Mouse (Mus musculus): ENCODE measurements at regions not wholly inside any gene's neighbourhood (a gene's known extent, or its start where the extent isn't known, plus 50 kb on each side); places are given as distances from the start of the nearest gene placed in this dataset.
A peak's percentile ranks its signal among the peaks of the same experiment; 100 is the strongest.
"Not testable (repeated sequence)": the region's sequence is repeated elsewhere in the genome, so short reads cannot be mapped to it uniquely, and the experiment has no call there.

DNA sequence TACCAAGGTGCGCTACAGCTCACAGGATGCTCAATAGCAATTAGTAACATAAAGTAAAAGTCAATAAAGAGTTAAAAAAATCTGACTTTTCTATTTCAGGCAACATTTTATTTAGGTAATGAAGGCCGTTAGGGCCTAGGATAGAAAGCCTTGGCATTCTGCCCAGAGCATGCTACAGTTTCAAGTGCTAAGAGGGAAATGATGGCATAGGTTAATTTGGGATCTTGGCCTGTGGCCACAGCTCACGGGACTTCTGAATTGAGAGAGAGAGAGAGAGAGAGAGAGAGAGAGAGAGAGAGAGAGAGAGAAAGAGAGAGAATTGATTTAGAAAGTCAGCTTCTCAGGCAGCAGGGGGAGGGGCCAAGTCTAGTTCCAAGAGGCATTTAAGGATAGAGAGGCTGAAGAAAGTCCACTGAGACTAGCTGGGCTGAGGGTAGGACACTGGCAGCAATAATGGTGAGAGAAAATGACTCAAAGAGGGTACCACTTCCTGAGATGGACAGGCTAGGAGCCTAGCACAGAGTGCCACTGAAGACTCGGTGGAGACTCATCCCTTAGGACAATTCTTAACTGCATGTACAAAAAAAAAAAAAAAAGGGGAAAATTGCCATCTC lies 52.6 kb upstream of the Klf14 start:
- DNase-seq (ENCODE audit: low spot score in 2 of 2): no peak

DNA sequence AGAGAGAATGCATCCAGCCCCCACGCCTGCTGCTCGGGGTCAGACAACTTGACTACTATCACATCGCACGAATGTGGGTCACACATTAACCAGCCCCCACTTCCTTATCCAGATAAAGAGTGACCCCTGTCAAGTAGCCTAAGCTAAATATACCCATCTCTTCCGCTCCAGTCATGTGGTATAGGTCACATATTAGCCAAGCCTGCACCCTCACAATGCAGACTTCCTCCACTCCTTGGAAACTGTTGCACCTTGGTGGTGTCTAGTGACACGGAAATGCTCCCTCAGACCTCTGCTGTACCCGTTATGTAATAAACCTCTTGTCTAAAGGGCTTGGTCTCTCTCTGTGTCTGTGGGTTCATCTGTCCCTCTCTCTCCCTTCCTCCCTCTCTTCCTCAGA lies 57.7 kb upstream of the Klf14 start:
- DNase-seq (ENCODE audit: low spot score in 2 of 2): no peak

DNA sequence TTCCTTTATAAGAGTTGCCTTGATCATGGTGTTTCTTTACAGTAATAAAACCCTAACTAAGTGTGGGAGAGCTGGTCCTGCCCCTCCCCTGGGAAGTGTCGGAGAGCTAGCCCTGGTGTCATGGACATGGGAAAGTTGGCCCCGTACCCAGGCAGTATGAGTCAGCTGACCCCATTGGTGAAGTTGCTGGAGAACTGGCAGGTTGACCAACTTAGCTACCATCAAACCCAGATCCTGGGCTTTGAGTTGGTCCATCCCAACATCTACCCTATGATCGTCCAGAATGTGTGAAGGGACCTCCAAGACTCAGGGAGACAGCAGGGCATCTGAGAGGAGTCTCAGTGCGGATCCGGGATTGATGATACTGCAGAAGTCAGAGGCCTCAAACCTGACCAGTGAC lies 62.9 kb upstream of the Klf14 start:
- no peak for DNase-seq (ENCODE audit: low spot score in 2 of 2)

DNA sequence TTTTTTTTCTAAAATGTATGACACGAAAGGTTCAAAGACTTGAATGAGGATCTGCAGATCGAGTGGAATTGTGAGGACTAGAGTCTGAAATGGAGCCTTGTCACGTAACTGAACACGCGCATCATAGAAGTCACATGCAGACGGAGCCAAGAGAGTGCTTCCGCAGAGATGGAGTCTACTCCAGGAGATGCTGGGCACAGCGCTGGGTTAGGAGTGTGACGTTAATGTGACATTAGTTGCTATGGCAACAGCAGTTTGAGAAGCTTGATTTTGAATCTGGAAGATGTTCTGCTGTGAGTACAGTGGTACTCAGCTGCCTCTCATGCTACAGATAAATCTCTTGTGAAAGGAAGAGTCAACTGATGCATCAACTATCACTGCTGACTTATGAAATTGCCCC lies 70.9 kb upstream of the Klf14 start:
- DNase-seq (ENCODE audit: low spot score in 2 of 2): no peak

DNA sequence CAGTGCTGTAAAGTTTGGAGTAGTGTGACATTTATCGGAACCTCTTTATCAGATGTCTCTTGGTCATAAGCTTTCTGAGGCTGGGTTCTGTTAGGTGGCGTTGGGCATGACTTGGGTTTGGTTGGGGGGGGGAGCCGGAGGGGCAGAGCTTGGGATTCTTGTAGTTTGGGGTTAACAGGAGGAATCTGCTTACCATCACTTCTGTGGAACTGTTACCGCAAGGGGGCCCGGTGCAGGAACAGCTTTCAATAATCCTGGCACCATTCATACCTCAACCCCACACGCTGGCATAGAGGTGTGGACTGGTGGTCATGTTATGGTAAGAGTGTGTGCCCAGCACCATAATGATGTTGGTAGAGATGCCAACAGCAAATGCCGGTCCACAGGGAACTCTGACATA lies 72.1 kb upstream of the Klf14 start:
- no peak for DNase-seq (ENCODE audit: low spot score in 2 of 2)

DNA sequence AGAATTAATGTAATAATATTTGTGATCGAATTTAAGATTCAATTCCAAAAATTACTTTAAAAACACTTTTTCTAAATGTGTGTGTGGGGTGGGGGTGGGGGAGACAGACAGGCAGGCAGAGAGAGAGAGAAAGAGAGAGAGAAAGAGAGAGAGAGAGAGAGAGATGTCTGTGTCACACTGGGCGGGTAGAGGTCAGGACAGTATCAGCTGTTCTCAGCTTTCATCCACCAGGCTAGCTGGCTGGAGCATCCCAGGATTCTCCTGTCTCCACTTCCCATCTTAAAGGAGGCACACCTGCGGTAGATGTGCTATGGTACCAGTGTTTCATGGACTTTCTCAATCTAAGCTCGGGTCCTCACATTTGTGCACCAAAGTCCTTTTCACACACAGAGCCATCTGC lies 73.3 kb upstream of the Klf14 start:
- no peak for DNase-seq (ENCODE audit: low spot score in 2 of 2)

DNA sequence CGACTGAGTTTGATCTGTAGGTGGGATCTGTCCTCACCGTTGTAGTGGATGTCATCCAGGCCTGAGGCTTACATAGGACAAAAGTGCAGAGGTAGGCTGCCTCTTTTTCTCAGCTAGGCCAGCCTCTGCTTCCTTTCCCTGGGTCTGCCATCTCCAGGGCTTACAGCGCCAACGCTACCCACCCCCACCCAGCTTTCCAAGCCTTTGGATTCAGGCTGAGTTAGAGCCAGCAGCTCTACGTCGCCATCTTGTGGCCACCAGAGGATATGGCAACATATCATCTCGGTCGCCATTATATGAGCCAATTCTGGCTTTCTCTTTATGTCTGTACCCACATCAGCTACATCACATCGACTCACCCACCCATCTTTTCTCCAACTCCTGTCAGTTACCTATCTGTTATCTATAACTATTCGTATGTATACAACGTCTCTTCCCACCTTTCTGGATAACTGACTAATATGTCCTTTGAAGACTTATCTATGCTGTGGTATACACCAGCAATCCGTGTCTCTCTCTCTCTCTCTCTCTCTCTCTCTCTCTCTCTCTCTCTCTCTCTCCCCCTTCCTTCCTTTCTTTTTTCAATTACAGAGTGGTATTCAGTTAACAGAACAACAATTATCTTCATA lies 74.2 kb upstream of the Klf14 start:
- peak in 1 of 2 experiments; percentile 27 for DNase-seq (ENCODE audit: low spot score in 2 of 2)

DNA sequence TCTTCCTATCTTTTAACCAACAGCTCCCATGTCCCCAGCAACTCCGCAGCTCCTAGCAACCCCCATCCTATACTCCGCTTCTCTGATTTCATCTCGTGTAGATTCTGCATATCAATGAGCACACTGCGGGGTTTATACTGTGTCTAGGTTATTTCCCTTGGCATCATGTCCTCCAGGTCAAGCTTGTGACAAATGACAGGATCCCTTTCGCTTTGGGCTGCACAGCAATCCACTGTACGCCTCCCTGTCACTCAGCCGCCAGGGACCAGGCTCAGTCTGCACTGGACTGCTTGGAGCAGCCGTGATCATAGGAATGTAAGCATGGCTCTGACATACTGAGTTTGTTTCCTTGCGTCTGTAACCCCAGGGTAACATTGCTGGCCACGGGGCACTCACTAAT lies 75.9 kb upstream of the Klf14 start:
- DNase-seq (ENCODE audit: low spot score in 2 of 2): no peak

DNA sequence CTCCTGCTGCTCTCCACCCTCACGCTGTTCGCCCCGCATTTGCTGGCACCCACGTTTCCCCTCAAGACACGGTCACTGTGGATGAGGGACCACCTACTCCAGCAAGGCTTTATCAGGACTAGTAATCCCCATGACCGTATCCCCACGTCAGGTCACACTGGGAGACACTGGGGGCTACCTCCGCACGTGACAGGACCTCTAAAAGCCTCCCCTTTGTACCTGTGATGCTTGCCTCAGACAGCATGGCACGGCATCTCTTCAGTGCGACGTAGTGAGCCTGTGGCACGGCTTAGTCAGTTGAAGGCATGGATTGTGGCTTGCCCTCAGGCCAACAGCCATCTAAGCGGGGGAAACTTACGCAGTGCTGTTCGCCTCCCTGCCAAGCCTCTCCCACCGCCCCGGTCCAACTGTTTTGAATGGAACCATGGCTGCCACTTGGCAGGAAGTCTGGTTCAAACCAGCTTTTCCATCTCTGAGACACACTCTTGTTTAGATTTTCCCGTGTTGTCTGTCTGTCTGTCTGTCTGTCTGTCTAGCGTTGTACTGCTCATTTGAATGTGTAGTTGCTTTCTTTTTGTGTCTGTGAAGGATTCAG lies 79.0 kb upstream of the Klf14 start:
- no peak for DNase-seq (ENCODE audit: low spot score in 2 of 2)

DNA sequence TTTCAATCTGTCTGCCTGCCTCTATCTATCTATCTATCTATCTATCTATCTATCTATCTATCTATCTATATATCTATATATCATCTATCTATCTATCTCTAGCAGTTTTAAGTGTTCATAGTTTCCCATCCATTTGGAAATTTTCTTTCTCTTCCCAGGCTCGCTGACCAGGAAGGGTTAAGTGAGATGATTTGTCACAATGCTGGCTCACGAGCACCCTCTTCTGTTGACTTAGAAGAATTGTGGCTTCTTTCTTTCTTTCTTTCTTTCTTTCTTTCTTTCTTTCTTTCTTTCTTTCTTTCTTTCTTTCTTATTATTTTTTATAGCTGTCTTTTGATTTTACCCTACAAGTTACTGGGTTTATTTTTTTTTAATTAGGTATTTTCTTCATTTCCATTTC lies 79.6 kb upstream of the Klf14 start:
- not testable (repeated sequence) for DNase-seq (ENCODE audit: low spot score in 2 of 2)

DNA sequence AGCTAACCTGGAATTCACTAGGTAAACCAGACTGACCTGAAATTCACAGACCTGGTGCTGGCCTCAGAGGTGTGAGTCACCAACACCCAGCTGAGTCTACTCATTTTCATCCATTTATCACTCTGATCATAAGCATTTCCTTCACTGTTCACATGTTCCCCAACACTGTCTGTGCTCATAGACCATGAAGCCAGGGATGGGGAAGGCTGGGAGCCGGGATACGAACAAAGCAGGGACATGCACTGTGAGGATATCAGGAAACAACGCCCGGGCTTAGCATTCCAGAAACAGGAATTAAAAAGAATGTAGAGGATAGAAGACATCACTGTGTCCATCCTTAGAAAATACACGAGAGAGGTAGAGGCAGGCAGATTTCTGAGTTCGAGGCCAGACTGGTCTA lies 80.6 kb upstream of the Klf14 start:
- no peak for DNase-seq (ENCODE audit: low spot score in 2 of 2)

DNA sequence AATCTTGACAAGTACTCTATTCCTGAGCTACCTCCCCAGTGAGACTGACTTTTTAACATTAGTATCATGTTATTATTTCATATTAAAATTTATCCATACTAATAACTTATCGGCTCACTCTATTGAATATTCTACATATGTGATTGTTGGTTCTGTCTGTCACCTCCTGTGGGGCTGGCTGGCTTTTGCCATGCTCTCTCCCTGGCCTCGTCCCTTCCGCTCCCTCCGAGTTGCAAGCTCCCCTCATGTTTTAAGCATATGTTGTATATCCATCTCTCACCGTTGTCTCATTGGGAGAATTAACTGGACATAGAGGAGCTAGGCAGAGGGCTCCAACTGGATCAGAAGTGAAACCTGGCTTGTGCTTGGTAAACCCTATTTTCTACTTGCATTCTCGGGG lies 81.9 kb upstream of the Klf14 start:
- DNase-seq (ENCODE audit: low spot score in 2 of 2): no peak

DNA sequence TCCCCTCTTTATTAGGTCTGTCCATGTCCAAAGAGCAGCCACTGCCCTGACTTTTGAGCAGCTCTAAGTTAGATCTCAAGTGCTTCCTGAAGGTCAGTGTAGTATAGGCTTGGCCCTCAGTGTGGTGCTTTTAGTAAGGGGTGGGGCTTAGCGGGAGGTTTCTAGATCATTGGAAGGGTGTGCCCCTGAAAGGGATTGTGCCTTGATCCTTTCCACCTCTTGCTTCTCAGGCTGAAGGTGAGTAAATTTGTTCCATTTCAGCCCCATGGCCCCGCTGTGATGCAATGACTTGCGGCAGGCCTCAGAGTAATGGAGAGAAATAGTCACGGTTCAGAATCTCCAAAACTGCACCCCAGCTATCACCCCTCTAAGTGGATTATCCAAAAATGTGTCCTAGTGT lies 84.5 kb upstream of the Klf14 start:
- no peak for DNase-seq (ENCODE audit: low spot score in 2 of 2)

DNA sequence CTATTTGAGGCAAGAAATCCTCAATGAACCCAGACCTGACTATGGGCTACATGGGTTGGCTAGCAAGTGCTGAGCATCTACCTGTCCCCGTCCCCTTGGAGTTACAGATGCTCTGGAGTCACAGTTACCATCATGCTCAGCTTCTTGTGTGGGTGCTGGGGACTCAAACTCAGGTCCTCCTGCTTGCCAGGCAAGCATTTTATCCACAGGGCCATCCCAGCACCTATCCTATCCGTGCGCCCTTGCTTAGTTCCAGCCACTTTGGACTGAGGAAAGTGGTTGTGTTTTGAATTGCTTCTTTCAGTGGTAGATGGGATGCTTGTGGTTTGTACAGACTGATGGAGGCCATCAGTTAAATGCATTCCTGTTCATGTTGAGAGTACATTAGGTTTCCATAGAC lies 85.0 kb upstream of the Klf14 start:
- no peak for DNase-seq (ENCODE audit: low spot score in 2 of 2)

DNA sequence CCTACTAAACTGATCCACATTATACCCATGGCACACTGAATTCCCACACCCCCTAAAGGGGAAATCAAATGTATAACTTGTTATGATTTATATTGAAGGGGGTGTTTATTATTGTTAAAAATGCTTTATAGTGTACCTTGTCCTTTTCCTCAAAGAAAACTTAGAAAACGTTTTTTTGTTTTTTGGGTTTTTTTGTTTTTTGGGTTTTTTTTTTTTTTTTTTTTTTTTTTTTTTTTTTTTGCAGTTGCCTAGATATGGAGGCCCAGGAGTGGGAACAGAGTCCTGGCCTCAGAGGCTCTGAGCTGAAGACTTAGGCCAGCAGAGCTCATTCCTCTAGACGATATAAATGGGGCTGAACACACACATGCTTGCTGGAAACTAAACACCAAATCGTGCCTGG lies 87.3 kb upstream of the Klf14 start:
- no peak for DNase-seq (ENCODE audit: low spot score in 2 of 2)

DNA sequence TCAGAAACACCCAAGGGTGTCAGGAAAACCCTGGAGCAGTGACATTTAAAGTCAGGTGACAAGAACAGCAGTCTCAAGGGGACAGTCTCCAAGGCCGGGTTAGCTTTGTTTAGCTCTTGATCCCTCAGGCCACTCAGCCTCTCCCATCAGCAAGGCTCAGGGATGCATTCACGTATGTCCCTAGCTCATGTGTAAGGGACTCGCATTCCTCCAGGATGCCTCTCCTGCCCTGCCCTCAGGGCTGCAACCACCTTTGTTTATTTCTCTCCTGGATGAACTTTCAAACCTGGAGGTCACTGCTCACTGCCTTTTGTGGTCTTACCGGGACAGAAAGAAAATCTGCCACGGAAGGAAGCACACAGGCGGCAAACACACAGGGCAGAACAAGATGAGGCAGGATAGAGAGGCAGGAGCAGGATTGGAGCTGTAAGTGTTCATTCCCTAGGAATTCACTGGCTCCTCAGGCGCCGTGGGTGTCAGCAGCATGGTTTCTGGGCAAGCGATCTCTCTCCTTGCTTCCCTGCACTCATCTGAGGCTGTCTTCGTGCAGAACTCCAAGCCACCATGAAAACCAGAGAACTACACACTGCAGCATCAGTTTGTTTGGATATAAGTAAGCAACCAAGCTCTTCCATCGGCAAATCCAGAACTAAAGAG lies 90.2 kb upstream of the Klf14 start:
- no peak for DNase-seq (ENCODE audit: low spot score in 2 of 2)

DNA sequence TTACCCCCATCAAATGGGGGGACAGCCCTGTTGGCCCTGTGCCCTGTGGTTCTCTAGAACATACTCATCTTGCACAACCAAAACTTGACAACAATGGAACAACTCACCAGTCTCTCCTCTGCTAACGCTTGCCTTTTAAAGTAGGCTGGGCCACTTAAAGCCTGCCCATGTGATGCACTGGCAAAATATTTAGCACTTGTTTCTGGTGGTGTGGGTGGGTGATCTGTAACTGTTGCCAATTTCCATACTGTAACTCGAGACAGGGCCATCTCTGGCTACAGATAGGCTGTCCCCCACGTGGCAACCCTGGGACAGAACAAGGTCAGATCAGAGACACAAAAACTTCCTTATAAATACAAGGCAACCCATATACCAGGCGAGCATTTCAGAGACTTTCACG lies 92.0 kb upstream of the Klf14 start:
- no peak for DNase-seq (ENCODE audit: low spot score in 2 of 2)

DNA sequence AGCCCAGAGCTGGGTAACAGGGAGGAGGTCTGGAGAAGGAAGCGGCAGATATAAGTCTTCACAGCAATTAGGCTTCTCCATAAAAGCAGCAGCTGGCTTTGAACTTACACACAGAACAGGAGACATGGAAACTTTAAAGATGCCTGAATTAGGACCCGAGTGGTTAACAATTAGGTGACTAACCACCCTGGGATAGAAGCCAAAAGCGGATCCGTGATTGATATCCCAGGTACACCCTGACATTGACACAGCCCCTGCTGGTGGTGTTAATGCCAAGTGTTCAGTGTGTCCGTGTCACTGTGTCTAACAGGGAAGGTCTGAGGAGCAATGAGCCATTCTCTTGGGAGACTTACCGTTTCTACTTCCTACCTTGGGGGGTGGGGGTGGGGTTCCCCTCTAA lies 92.9 kb upstream of the Klf14 start:
- DNase-seq (ENCODE audit: low spot score in 2 of 2): no peak

DNA sequence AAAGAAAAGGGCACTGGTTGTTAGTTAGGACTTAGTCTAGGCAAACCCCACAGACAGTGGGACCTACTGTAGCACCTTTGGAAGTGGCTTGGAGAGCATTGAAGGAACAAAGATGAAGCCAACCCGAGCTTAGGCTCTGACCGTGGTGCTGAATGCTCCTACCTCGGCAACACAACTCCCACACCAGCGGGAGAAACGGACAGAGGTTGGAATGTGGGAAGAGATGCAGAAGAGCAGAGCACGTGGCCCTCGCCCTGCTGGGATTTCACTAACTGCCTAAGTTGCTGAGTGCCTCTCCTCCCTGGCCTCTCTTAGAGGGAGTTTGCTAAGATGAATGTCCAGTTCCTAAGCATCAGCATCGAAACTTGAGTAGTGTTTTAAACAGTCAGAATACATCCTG lies 94.1 kb upstream of the Klf14 start:
- no peak for DNase-seq (ENCODE audit: low spot score in 2 of 2)

DNA sequence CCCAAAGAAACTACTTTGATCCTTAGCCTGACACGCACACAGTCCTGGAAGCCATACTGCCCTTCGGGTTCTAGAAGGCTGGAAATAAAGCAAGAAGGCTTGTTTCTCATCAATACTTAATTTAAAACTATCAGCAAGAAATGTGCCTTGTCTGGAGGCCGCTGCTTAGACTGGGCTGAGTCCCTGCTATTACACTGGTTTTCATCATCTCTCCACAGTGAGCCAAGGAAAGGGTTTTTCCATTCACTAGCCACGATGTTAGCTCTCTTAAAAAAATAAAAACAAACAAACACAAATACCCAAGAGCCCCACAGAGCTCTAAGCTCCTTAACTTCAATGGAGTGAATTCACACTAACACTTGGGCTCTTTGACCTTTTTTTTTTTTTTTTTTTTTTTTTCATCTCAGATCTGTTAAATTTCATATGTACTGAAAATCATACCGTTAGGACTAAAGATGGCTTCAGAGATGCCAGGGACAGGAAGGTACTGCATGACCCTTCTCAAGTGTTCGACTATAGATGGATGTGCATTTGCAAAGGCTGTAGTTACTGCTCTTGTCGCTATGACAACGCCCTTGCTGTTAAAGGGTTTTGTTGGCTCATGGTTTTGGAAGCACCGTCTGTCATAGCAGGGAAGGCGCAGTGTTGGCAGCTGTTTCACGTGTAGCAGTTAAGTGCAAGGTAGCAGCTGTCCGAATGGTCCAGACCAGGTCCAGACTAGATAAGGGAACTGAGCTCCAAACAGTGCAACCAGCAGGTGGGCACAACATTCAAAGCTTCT lies 98.1 kb upstream of the Klf14 start:
- DNase-seq (ENCODE audit: low spot score in 2 of 2): no peak

DNA sequence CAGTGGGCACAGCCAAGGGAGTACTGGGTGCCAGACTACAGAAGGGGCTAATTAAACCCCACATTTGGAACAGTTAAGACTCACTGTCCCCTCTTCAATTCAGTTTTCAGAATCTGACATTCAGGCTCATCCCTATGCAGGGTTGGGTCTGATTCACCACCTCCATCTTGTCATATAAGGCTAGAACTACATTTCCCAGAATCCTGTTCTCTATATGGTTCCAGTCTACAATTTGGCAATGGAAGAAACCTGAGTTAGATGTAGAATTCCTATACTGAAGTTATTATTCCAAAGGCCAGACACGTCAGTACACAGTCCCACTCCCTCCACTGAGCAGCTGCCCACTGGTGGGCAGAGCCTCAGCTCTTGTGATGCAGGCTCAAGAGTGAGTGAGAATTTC lies 99.4 kb upstream of the Klf14 start:
- no peak for DNase-seq (ENCODE audit: low spot score in 2 of 2)

DNA sequence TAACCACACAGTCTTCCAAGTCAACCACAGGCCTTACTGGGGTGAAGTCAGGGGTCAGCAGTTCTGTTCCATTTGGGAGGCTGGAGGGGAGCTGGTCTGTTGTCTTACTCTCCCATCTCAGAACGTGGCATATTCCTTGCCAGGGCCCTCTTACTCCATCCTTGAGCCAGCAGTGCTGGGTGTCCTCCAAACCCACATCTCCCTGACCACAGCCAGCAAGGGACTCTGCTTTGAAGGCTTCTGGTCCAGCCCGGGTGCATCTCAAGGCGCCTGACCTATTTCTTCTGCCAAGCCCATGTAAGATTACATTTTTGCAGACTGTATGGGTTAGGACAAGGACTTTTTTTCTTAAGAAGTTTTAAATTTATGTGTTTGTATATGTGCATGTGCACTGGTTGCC lies 100.1 kb upstream of the Klf14 start:
- DNase-seq (ENCODE audit: low spot score in 2 of 2): no peak

DNA sequence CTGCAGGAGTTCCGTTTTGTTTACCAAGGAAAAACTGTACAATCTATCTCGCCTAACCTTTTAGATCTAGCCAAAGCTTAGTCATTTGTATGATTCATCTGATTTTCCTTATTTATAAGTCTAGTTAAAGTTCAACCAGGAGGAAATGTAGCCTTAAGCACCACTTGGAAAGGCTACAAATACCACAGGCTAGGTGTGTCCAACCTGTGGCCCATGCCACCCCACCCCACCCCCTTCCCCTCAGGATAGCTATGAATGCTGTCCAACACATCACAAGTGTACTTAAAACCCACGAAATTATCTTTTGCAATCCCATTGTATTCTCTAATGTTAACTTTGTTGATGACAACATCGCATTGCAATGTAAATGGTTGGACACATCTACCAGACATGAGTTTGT lies 102.9 kb upstream of the Klf14 start:
- no peak for DNase-seq (ENCODE audit: low spot score in 2 of 2)
